Mouse (Mus musculus) activated CD4-positive, CD25-positive, alpha-beta regulatory T cell, adult 4 months (primary cell): ENCODE results near the gene Orai3. TPM values are rescaled to one million over a fixed set of nuclear protein-coding genes. Genes with fewer than 3 reads are reported as not detected.
A peak's percentile ranks its signal among the peaks of the same experiment; 100 is the strongest.
"Not testable (repeated sequence)": the region's sequence is repeated elsewhere in the genome, so short reads cannot be mapped to it uniquely, and the experiment has no call there.

Experiments used
- ATAC-seq: one replicate; pipeline ENCODE4 v1.8.0; 2017
- polyA plus RNA-seq, 2 experiments: library from polyadenylated mRNA; unstranded; fragments of 100-300 nt; shearing (Covaris generic); gene quantifications; one replicate each; pipeline ENCODE4 v1.2.1; 2017

The Orai3 gene
- polyA plus RNA-seq: 10 to 100 TPM; 11.3 to 12.2 TPM

DNA sequence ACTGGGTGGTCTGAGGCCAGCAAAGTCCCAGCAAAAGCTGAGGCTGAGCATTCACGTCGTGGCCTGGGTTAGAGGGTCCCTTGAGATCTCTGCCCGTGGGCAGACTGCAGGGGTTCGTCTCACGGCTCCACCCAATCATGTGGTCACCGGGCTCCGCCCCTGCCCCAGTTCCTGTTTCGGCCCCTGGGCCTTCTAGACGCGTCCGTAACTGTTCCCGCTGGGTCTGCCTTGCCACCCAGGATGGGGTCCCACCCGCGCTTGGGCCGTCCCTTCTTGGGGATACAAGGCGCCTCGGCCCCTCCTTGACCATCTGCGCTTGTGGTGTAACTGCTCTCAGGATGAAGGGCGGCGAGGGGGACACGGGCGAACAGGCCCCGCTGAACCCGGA lies at the start of gene Orai3:
Gene Orai3, plus strand, starts transcription at position 165 of the 388 bp plus-strand sequence.
- ATAC-seq: peak; percentile 43

DNA sequence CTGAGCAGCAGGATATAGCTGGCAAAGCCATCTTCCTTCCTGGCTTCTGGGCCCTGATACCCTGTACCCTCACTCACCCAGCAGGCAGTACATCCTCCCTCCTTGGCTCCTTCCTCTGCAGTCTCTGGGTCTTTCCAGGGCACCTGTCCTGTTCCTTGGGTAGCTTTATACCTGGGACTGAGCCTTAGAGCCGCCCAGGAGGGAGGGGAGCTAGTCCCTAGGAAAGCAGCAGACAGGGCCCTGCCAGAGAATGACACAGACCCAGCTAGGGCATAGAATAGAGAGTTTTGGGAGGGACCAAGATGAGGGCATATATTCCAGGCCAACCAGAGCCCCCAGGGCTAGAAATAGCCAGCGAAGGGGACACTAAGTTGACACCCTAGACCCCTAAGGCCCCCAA lies 44.1 kb upstream of the Orai3 start:
- ATAC-seq: no peak

DNA sequence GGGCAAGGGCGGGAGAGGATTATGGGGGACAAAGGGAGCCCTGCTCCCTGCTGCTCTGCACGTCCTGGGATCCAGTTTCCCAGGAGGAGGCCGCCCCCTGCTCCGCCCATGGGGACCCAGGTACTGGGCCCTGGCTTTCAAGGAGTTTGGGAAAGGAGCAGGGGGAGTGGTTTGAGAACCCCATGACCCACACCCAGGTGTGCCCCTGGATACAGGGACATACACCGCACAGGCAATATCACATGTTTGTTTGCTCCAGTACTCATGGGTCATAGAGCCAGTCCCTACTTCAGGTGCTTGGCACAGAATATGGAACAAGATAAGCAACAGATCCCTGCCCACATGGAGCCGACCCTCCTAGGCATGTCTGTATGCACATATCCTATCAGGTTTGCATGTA lies 43.7 kb upstream of the Orai3 start:
- ATAC-seq: no peak

DNA sequence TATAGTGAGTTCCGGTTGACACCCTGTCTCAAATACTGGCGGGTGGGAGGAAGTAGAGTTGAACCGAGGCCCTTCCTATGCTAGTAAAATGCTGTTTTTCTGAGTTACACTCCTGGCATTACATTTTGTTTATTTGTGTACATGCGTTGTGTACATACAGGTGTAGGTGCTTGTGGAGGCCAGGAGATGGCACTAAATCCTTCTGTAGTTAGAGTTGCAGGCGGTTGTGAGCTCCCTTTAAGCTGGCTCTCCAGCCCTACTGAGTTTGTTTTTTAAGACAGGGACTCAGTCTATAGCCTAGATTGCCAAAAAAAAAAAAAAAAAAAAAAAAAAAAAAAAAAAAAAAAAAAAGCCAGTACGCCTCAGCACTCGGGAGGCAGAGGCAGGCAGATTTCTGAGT lies 41.7 kb upstream of the Orai3 start:
- no peak for ATAC-seq

DNA sequence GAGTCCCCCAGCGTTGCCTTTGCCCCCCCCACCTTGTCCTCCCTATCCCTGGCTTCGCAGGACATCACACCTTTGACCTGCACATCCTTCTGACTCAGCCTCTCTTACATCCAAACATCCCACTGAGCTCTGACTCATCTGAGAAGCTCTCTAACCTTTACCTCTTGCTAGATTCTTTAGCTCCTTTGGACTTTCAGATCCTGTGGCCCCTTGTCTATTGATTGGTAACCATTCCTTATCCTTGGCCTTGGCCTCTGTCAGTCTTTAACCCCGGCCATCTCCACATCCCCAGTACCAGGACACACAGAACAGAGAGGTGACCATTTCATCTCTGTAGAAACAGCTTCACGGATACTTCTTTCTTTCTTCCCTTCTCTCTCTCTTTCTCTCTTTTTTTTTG lies 39.4 kb upstream of the Orai3 start:
- ATAC-seq: no peak

DNA sequence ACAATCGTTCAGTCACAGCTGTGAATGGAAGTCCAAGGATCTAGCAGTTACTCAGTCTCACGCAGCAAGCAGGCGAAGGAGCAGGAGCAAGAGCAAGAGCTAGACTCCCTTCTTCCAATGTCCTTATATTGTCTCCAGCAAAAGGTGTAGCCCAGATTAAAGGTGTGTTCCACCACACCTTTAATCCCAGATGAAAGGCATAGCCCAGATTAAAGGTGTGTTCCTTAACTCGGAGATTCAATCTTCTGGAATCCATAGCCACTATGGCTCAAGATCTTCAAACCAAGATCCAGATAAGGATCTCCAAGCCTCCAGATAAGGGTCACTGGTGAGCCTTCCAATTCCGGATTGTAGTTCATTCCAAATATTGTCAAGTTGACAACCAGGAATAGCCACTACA lies 37.5 kb upstream of the Orai3 start, which contains the start of gene Ctf2:
Gene Ctf2, minus strand, starts transcription at position 101 of the 400 bp plus-strand sequence.
- ATAC-seq: not testable (repeated sequence)

DNA sequence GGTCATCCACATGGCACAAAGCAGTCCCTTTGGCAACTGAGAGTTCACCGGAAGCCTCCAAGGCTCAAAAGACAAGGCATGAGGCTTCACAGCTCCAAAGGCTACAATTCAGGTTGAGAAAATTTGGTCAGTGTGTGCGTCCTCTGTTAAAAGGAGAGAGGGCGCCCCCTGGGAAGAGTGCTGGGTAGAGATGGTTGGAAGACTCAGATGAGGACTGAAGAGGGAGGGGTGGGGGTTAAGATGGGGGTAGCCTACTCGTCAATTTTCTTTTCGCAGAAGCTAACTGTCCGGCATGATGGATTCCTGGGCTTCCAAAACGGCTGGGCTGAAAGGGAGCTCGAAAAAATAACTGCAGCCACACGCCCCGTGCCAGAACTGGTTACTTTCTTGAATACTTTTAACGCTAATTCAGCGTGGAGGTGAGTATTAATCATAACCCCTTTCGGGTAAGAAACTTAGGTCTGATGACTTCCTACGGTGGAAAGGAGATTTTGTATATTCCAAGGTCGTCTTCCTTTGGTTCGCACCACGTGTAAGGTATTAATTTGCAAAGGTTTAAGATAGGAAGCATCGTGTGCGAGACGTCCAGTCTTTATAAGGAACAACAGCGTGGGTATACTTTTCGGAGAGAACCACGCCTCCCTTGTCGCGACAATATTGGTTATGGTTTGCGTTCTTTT lies 25.1 kb upstream of the Orai3 start, which contains the start of gene Fbxl19:
Gene Fbxl19, plus strand, starts transcription at position 178 of the 680 bp plus-strand sequence.
- no peak for ATAC-seq

DNA sequence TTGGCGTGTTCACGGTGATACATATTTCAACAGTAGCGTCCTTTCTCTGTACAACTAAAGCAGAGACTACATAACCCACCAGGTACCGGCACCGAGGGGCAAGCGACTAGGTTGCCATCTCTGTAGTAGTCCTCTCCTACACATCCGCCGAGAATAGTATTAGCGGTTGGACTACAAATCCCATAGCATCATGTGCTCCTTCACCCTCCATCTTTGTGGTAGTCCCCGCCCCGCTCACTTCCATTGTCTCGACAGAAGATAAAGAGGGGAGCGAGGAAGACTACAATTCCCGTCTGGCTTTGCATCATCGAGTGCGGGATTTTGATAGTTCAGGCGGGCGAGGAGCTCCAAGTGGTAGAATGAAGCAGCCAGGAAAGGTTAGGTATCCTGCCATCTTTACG lies 24.4 kb upstream of the Orai3 start:
- ATAC-seq: peak; percentile 96

DNA sequence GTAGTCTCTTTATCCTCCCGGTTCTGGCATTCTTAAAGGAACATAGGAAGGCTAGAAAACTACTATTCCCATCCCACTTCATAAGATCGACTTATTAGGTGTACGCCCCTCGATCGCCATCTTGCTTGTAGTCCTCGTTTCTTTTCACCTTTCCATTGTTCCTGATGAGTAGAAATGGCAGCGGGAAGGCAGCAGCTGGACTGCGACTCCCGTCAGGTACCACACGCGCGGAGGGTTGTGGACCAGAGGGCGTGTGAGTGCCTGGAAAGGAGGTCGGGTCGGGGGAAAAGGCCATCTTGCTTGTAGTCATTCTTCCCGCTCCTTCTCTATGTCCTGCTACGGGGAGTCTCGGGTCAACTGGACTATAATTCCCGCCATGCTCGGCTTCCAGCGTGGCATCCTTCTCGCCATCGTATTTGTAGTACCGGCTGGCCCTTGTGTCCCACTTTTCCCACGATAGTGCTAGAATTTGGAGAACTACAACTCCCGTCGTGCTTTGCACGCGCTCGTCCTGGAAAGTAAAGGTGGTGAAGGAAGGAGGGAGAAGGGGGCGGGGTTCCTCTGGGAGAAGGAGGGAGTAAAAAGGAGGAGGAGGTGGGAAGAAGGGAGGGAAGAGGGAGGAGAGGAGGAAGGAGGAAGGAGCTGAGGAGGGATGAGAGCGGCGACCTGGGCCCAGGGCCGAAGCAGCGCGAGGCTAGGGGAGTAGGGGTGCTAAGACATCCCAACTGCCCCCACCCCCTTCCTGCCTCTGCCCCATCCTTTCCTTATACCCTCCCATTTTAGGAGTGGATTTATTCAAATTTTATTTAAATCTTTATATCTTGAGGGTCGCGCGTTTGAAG lies 23.7 kb upstream of the Orai3 start:
- peak; percentile 40 for ATAC-seq

DNA sequence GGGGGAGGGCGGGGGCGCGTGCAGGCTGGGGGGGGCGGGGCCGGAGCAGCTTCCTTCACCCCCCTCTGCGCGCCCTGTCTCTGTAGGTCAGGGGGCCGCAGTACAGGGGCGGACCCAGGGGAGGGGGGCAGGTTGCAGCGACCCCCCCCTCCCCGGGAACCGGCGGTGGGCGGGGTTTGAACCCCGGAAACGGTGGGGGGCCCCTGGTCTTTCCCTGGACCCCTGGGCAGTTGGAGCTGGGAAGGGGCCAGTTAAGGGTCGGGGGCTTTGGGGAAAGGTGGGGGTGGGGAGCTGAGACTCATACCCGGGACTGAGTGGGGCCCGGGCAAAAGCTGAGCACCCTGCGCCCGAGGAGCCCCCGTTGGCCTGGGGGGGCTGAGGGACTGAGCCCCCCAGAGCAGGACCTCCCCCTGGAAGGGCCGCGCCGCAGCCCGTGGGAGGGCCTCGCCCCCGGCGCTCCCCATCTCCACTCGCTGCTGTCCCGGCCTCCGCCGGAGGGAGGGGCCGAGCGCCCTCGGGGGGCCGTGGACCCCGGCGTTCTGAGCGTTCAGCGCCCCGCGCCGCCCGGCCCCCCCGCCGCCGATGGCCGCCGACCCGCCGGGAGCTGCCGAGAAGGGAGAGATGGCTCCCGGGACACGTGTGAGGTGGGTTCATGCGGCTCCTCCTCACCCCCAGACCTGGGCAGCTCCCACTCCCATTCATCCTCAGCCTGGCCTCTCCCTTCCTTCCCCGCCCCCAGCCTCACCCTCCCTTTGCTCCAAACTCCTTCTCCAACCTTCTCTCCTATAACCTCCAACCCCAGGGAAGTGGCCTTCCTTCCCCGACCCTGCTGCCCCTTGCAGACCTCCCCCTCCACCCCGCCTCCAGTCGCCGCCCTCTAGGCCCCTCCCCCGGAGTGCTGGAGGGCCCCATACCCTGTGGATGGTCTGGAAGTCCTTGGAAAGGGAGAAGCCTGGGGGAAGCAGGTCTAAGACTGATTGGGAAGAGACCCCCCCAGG lies 22.8 kb upstream of the Orai3 start:
- ATAC-seq: no peak

DNA sequence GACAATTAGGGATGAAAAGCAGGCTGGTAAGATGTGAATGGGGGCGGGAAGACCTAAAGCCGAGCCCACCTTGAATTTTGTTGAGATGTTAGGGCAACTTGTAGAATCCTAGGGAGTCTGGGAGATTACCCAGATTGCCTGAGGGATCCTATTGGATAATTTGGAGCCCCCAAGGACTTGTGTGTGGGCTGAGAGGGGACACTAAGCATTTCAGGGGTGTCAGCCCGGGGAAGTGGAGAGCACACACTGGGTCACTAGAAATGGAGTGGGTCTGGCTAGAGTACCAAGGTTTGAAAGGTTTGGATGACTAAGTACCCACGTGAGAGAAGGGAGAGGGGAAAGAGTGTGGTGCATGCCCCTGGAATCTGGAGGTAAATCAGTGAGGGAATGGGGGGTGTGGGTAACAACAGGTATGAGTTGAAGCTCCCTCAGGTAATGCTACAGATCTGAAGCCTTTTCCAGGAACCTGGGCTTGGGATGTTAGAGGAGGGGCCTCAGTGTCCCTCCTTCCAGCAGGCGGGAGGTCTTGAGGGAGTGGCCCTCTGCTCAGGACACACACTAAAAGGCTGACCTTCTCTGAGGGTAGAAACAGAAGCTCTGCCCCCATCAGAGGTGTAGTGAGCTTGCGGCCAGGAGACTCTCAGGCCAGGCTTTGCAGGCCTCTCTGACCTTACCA lies 21.9 kb upstream of the Orai3 start:
- no peak for ATAC-seq

DNA sequence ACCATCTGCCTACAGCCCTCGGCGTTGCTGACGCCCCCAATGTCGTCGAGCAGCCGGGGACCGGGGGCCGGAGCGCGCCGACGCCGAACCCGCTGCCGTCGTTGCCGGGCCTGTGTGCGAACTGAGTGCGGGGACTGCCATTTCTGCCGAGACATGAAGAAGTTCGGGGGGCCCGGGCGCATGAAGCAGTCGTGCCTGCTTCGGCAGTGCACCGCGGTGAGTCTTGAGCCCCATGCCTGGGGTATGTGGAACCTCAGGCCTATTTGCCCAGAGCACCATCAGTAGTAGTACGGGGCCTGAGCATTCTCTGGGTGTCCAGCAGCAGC lies 21.4 kb upstream of the Orai3 start:
- ATAC-seq: no peak

DNA sequence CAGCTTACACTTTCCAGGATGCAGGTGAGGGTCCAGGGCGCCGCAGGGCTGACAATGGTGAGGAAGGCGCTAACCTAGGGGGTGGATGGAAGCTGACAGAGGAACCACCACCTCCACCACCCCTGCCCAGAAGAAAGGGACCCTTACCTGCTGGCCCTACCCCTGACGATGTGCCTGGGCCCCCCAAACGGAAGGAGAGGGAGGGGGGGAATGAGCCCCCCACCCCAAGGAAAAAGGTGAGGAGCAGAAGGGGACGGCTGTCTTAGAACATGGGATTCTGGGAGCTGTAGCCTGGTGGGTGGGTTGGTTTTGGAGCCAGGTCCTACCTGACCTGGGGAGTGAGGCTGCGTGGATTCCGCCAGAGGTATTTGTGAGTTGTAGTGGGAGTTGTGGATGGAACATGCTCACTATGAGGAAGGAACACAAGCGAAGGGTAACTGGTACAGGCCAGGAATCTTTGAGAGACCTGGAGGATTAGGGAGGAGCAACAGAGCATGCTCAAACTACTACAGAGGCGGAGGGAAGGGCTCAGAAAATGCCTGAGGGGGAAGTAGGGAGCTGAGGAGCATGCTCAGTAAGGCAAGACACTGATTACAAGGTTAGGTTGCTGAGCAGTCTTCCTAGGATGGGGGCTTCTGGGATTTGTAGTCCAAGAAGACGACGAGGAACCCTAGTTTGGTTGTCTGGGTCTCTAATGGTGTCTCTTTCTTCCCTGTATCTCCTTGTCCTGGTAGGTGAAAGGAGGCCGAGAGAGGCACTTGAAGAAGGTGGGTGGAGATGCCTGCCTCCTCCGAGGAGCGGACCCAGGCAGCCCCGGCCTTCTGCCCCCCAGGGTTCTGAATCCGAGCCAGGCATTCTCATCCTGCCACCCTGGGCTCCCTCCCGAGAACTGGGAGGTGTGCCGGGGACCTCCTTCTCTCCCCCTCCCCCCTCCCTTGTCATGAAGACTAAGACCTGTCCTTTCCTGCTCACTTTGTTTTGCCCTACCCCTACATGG lies 19.2 kb upstream of the Orai3 start:
- ATAC-seq: no peak

DNA sequence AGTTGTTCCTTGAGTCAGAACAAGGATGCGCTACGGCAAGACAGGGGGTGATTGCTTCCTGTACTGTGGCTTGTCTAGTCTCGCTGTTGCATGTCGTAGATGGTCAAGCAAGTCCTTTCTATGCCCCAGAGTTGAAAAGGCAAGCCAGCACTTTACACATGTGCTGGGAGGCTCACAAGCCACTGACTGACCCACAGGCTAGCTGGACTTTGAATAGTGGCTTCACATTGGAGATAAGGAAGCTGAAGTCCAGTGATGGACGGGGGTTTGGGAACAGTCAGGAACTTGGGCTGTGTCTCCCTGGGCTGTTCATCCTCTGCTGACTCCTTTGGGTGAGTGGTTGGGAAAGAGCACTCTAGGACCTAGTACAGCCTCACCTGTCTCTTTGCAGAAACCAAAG lies 18.0 kb upstream of the Orai3 start:
- no peak for ATAC-seq

DNA sequence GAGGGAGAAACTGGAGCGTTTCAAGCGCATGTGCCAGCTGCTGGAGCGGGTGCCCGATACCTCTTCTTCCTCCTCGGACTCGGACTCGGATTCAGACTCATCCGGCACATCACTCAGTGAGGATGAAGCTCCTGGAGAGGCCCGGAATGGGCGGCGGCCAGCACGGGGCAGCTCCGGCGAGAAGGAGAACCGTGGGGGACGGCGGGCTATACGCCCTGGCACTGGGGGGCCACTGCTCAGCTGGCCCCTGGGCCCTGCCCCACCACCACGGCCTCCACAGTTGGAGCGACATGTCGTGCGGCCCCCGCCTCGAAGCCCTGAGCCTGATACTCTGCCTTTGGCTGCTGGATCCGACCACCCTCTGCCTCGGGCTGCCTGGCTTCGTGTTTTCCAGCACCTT lies 17.5 kb upstream of the Orai3 start:
- ATAC-seq: no peak

DNA sequence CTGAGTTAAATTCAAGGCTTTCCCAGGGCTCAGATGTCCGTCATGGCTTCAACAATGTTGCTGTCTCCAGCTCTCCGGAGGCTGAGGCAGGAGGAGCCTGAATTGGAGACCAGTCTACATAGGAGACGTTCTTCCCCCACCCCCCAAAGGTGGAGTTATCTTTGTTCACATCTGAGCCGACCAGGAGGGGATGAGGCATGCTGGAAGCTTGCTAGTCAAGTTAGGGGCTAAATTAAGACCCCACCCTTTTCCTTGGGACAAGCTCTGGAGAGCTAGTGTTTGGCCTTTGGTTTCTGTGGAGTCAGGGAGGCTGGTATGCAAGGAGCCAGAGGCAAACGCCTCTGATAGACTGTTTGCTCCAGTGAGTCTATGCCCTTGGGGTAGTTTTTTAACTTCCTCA lies 16.5 kb upstream of the Orai3 start:
- no peak for ATAC-seq

DNA sequence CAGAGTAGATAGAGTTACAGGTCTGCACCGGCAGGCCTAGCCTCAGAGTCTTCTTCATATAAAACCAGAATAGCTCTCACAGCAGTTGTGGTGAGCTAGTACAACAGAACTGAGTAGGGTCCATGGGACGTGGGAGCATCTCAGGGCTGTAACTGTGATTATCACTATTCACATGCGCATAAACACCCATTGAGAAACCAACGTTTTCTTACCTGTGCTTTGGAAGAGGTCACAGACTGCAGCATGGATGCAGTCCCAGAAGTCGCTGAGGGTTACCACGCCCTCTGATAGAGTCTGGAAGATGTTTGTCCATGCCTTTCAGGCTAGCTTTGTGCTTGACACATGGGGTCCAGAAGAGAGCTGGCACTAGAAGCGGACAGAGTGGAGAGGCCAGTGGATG lies 15.9 kb upstream of the Orai3 start:
- no peak for ATAC-seq

DNA sequence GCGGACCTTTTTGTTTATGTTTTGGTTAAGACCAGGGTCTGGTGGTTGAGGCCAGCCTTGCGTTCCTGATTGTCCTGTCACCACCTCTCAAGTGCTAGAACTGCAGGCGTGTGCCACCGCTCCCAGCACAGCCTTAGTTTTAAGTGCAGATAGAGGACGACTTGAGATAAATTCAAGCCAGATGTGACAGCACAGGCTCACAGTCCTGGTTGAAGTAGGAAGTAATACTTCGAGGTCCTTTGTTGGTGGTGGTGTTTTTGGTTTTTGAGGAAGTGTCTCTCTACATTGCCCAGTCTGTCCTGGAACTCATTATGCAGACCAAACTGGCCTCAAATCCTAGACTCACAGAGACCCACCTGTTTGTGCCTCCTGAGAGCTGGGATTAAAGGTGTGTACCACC lies 9.9 kb upstream of the Orai3 start:
- ATAC-seq: no peak

DNA sequence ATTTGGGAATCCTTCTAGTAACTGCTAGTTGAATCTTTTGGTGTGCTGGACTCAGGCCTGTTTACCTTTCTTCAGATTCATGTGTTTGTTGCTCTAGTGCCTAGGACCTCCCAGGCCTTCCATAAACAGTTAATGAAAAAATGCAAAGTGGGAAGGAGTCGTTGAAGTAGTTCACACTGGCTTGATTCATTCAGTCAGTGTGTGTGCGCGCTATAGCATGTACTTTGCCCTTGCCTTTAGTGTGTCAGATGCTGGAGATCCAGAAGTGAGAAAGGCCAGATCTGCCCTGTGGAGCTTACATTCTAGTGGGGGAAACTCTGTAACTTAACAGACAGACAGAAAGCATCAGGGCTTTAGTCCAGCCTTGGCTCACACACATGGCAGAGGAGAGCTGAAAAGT lies 9.1 kb upstream of the Orai3 start:
- no peak for ATAC-seq

DNA sequence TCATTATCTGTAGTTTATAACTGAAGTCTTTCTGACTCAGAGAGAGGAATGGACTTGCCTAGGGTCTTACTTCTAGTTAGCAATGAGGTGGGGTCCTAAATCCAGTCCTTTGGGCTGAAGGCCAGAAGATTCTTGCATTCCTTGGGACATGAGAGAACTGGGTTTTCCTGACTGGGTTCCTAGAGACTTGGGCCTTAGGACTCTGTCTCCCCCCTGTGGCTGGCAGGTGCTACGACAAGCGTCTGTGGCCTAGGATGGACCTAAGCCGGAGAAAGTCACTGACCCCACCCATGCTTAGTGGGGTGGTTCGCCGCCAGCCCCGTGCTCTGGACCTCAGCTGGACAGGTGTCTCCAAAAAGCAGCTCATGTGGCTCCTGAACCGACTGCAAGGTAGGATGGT lies 8.6 kb upstream of the Orai3 start:
- no peak for ATAC-seq

DNA sequence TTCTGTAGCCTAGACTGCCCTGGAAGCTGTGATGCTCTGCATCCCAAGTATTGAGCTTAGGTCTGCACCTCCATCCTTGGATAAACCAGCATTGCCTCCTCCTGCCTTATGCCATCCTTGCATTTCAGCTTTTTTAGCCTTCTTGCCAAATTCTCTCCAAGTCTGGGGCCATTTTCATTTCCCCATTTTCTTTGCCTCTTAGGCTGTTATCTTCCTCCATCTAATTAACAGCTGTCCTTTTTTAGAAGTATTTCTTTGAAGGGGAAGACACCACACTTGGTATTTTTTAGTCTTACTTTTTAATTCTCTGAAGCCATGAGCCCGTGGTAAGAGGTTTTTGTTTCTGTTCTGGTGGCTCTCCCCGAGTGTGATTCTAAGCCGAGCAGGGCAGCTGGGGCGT lies 6.0 kb upstream of the Orai3 start:
- no peak for ATAC-seq
